Mouse (Mus musculus): ENCODE results near the gene Casp8ap2.

GRCm38 (mm10) chr4:32588237-32588636 is 27.0 kb upstream of the Casp8ap2 start:
- TF ChIP-seq CTCF (IDR thresholded peaks at IDR 0.05) (no peak), EP300 (IDR thresholded peaks at IDR 0.05) (no peak)

All from lung, postnatal 0 days (tissue).